Mouse (Mus musculus) small intestine, adult 2 months (tissue): Measurements from ENCODE around the gene Hist2h4.

Source experiments
- CTCF ChIP-seq: fragments of 200-500 bp; IDR thresholded peaks from 2 replicates; pipeline ENCODE4 v1.5.1; 2012; ENCODE audit warnings: low read depth, mild to moderate bottlenecking, control low read depth, inconsistent platforms, low read length, moderate library complexity, mixed read lengths; ENCODE audit not compliant: insufficient replicate concordance, insufficient read length; ENCODE audit errors: extremely low read depth
- POLR2A ChIP-seq: fragments of 200-500 bp; IDR thresholded peaks from 2 replicates; pipeline ENCODE4 v1.6.1; 2012; ENCODE audit warnings: low read depth, mild to moderate bottlenecking, control low read depth, inconsistent platforms, low read length, moderate library complexity

DNA sequence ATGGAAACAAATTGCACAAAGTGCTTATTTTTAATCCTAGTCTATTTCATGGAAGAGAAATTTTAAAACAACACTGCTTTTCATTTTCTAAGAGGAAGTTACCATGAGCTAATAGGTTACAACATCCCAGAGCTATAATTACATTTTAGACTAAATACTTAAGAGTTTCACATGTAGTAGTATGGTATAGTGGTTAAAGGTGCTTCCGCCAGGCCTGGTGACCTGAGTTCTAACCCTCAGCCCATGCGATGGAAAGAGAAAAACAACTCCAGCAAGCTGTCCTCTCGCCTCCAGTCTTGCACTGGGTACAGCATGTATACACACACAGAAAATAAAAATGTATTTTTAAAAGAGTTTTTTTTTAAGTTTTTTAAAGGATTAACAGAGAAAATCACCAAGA lies 11.3 kb downstream of the Hist2h4 start:
- TF ChIP-seq CTCF, result no peak
- TF ChIP-seq POLR2A, result no peak
